Mouse (Mus musculus): ENCODE results near the gene Elmod3. TPM values are rescaled to one million over a fixed set of nuclear protein-coding genes. Genes with fewer than 3 reads are reported as not detected.

Elmod3 gene
- polyA plus RNA-seq, 2 experiments = 2.9 to 4.9 TPM

DNA sequence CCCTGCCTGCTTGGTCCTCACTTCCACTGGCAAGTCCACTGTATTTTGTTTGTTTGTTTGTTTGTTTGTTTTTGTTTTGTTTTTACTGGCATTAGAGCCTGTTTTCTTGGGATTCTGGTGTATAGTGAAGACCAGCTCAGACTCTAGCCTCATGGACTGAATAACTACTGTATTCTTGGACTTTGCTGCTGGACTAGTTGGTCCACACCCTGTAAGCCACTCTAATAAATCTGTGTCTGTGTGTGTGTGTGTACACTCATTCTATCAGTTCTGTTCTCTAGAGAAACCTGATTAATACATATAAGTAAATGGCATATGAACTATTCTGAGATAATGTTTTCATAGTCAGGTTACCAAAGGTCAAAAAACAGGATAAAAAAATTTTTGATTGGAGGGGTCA is 8.1 kb downstream of the Elmod3 start:
- H3K4me1 ChIP-seq (replicated peaks; ENCODE audit: control insufficient read depth in 2 of 2, insufficient read depth in 2 of 2, low read length in 1 of 2) = no peaks in the 10 kb centered on the region
- H3K27ac ChIP-seq = no peak overlapping the region
- ATAC-seq (ENCODE audit: insufficient read depth) = no peak
- no peak overlapping the region for H3K9ac ChIP-seq (replicated peaks)
- H3K27me3 ChIP-seq (ENCODE audit: control insufficient read depth, insufficient read depth, low read length) = no peaks in the 10 kb centered on the region
- no peak for TF ChIP-seq CTCF (IDR thresholded peaks at IDR 0.05; ENCODE audit: low read depth)
- no peak for TF ChIP-seq EP300 (IDR thresholded peaks at IDR 0.05; ENCODE audit: low read depth)
- H3K9me3 ChIP-seq (ENCODE audit: control insufficient read depth, low read length) = no peaks in the 10 kb centered on the region
- no peaks in the 10 kb centered on the region for H3K36me3 ChIP-seq (replicated peaks; ENCODE audit: control insufficient read depth, insufficient read depth, low read depth)
- H3K4me2 ChIP-seq (ENCODE audit: low read depth) = no peak overlapping the region
- DNase-seq (ENCODE audit: low read depth in 3 of 3, low spot score in 3 of 3) = no peak
- no peak overlapping the region for H3K4me3 ChIP-seq (ENCODE audit: insufficient read depth in 1 of 2, low read depth in 2 of 2, low read length in 2 of 2)

- H3K27me3 ChIP-seq (ENCODE audit: control insufficient read depth, insufficient read depth, low read length) = no peaks in the 10 kb centered on the region
- no peak for ATAC-seq (ENCODE audit: insufficient read depth)
- no peak overlapping the region for H3K4me3 ChIP-seq (ENCODE audit: insufficient read depth in 1 of 2, low read depth in 2 of 2, low read length in 2 of 2)
- DNase-seq (ENCODE audit: low read depth in 3 of 3, low spot score in 3 of 3) = no peak
- no peak for TF ChIP-seq CTCF (IDR thresholded peaks at IDR 0.05; ENCODE audit: low read depth)
- no peak for TF ChIP-seq EP300 (IDR thresholded peaks at IDR 0.05; ENCODE audit: low read depth)
- no peaks in the 10 kb centered on the region; a peak in 1 of 4 replicates for H3K4me1 ChIP-seq (replicated peaks; ENCODE audit: control insufficient read depth in 2 of 2, insufficient read depth in 2 of 2, low read length in 1 of 2)
- no peaks in the 10 kb centered on the region for H3K9me3 ChIP-seq (ENCODE audit: control insufficient read depth, low read length)
- no peak overlapping the region for H3K4me2 ChIP-seq (ENCODE audit: low read depth)
- no peaks in the 10 kb centered on the region for H3K36me3 ChIP-seq (replicated peaks; ENCODE audit: control insufficient read depth, insufficient read depth, low read depth)
- no peak overlapping the region for H3K27ac ChIP-seq
- H3K9ac ChIP-seq (replicated peaks) = no peak overlapping the region
Measured at GRCm38 (mm10) chr6:72588307-72588706, 9.9 kb downstream of the Elmod3 start.

GRCm38 (mm10) chr6:72586701-72587100 is 11.5 kb downstream of the Elmod3 start:
- Histone ChIP-seq H3K27ac (no peak overlapping the region), H3K4me2 (ENCODE audit: low read depth) (no peak overlapping the region), H3K4me3 (ENCODE audit: insufficient read depth in 1 of 2, low read depth in 2 of 2, low read length in 2 of 2) (no peak overlapping the region), H3K4me1 (replicated peaks; ENCODE audit: control insufficient read depth in 2 of 2, insufficient read depth in 2 of 2, low read length in 1 of 2) (no peaks in the 10 kb centered on the region; a peak in 1 of 4 replicates), H3K9me3 (ENCODE audit: control insufficient read depth, low read length) (no peaks in the 10 kb centered on the region), H3K27me3 (ENCODE audit: control insufficient read depth, insufficient read depth, low read length) (no peaks in the 10 kb centered on the region), H3K36me3 (replicated peaks; ENCODE audit: control insufficient read depth, insufficient read depth, low read depth) (no peaks in the 10 kb centered on the region), H3K9ac (replicated peaks) (no peak overlapping the region)
- no peak for ATAC-seq (ENCODE audit: insufficient read depth)
- 57% methylated on average over 3 of the region's 3 CpGs for WGBS (ENCODE audit: insufficient replicate concordance)
- TF ChIP-seq CTCF (IDR thresholded peaks at IDR 0.05; ENCODE audit: low read depth) = no peak
- TF ChIP-seq EP300 (IDR thresholded peaks at IDR 0.05; ENCODE audit: low read depth) = no peak
- no peak for DNase-seq (ENCODE audit: low read depth in 3 of 3, low spot score in 3 of 3)

- TF ChIP-seq CTCF (IDR thresholded peaks at IDR 0.05; ENCODE audit: low read depth) (no peak), EP300 (IDR thresholded peaks at IDR 0.05; ENCODE audit: low read depth) (no peak)
- Histone ChIP-seq H3K9ac (replicated peaks) (no peak overlapping the region), H3K4me3 (ENCODE audit: insufficient read depth in 1 of 2, low read depth in 2 of 2, low read length in 2 of 2) (no peak overlapping the region), H3K9me3 (ENCODE audit: control insufficient read depth, low read length) (no peaks in the 10 kb centered on the region), H3K36me3 (replicated peaks; ENCODE audit: control insufficient read depth, insufficient read depth, low read depth) (no peaks in the 10 kb centered on the region), H3K4me1 (replicated peaks; ENCODE audit: control insufficient read depth in 2 of 2, insufficient read depth in 2 of 2, low read length in 1 of 2) (no peaks in the 10 kb centered on the region; a peak in 1 of 4 replicates), H3K27me3 (ENCODE audit: control insufficient read depth, insufficient read depth, low read length) (no peaks in the 10 kb centered on the region), H3K4me2 (ENCODE audit: low read depth) (no peak overlapping the region), H3K27ac (no peak overlapping the region)
- WGBS (ENCODE audit: insufficient replicate concordance) = 69% methylated on average over 11 of the region's 11 CpGs
- ATAC-seq (ENCODE audit: insufficient read depth) (no peak), DNase-seq (ENCODE audit: low read depth in 3 of 3, low spot score in 3 of 3) (no peak)
Measured at GRCm38 (mm10) chr6:72584154-72584553, 14.1 kb downstream of the Elmod3 start.

- no peak for TF ChIP-seq EP300 (IDR thresholded peaks at IDR 0.05; ENCODE audit: low read depth)
- TF ChIP-seq CTCF (IDR thresholded peaks at IDR 0.05; ENCODE audit: low read depth) = no peak
- Histone ChIP-seq H3K4me3 (ENCODE audit: insufficient read depth in 1 of 2, low read depth in 2 of 2, low read length in 2 of 2) (no peak overlapping the region), H3K4me2 (ENCODE audit: low read depth) (no peak overlapping the region), H3K9me3 (ENCODE audit: control insufficient read depth, low read length) (no peaks in the 10 kb centered on the region), H3K27me3 (ENCODE audit: control insufficient read depth, insufficient read depth, low read length) (no peaks in the 10 kb centered on the region), H3K4me1 (replicated peaks; ENCODE audit: control insufficient read depth in 2 of 2, insufficient read depth in 2 of 2, low read length in 1 of 2) (no peaks in the 10 kb centered on the region; a peak in 1 of 4 replicates), H3K36me3 (replicated peaks; ENCODE audit: control insufficient read depth, insufficient read depth, low read depth) (no peaks in the 10 kb centered on the region), H3K9ac (replicated peaks) (no peak overlapping the region), H3K27ac (no peak overlapping the region)
- 63% methylated on average over 4 of the region's 4 CpGs for WGBS (ENCODE audit: insufficient replicate concordance)
- no peak for ATAC-seq (ENCODE audit: insufficient read depth)
- DNase-seq (ENCODE audit: low read depth in 3 of 3, low spot score in 3 of 3) = no peak
Measured at GRCm38 (mm10) chr6:72583211-72583839, 14.9 kb downstream of the Elmod3 start.

Measured in liver, embryonic 14.5 days (tissue).